Mouse (Mus musculus) adrenal gland, postnatal 10 days (tissue): ENCODE results near the gene Apln. TPM values are rescaled to one million over a fixed set of nuclear protein-coding genes. Genes with fewer than 3 reads are reported as not detected.

ENCODE experiments used
- DNase-seq: peaks from one replicate; pipeline ENCODE4 v3.0.0; 2021; ENCODE audit warnings: mixed read lengths
- total RNA-seq, 2 experiments: library from RNA; stranded (reverse); gene quantifications; 2 replicates each; pipeline ENCODE4 v1.2.3; 2021

Apln gene
- total RNA-seq, 2 experiments from 2014 or later = 10.1 to 17.0 TPM

GRCm38 (mm10) chrX:48016906-48017601, 17.6 kb downstream of the Apln start:
- no peak for DNase-seq

- DNase-seq = no peak
These were observed 23.0 kb downstream of the Apln start for GRCm38 (mm10) chrX:48011656-48012055.

GRCm38 (mm10) chrX:48006062-48006461, 28.6 kb downstream of the Apln start:
- no peak for DNase-seq

DNA sequence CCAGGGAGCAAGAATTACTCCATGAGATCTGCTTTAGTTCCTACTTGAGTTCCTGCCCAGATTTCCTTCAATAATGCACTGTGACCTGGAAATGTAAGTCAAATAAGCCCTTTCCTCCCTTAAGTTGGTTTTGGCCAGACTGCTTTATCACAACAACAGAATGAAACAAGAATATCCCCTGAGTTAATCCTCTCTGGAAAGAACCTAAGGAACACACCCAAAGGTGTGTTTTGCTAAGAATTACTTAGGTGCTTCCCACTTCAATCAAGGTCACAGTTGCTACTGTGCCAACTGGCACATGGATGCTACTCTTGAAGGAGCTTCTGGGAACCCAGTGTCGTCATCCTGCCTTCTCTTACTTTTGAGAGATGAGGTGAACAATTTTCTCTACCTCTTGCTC, 29.9 kb downstream of the Apln start:
- no peak for DNase-seq

DNA sequence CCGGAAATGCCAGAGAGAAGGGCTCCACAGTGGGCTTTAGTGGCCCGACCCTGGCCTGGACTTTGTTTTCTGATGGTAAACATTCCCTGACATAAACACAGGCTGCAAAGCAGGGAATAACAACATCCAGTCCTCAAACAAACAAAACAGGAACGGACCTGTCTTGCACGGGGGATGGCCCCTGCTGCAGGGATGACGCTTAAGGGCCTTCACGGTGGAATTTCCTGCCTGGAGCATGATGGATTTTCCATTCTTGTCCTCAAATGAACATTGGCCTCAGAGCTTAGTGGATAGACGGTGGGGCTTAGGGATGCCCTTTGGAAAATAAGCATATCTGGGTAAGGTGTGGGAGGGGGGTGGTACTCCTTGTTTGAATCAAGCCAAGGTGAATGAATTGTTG, 33.5 kb downstream of the Apln start:
- DNase-seq = no peak

- DNase-seq = no peak
These were observed 36.2 kb downstream of the Apln start for GRCm38 (mm10) chrX:47998412-47998811.

DNA sequence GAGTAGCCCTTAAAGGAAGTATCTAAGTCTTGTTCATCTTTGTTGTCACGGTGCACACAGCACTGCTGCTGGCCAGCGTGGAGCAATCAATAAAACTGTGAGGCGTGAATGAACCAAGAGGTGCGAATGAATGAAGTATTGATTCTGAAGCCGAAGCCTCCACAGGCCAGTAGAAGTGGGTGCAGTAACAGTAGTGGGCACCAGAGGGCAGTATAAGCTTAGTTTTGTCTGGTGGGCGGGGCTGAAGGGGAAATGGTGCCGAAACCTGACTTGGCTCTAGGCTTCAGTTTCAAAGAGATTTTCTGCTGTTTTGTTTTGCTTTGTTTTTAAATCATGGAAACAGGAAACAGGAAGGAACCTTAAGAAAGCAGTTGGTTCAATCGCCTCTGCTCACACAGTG, 42.0 kb downstream of the Apln start:
- peak; percentile 82 for DNase-seq

DNA sequence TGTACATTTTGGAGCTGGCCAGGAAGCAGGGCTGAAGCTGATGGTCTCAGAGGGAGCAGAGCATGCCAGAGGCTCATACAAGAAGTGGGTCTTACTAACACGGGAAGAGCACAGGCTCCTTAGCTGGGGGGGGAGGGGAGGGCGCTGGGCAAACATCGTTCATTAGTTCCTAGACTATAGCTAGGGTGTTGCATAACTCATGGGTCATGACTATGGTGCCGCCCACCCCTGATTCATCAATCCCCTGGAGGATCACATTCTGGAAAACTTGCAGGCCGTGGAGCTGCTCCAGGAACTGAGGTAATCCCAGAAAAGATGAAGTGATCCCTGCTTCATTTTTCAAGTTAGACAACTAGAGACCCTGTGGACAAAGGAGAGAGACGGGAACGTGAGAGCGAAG, 46.6 kb downstream of the Apln start:
- DNase-seq = no peak

- DNase-seq = peak; percentile 69
These were observed 49.5 kb downstream of the Apln start for GRCm38 (mm10) chrX:47985000-47985619.

- DNase-seq = no peak
These were observed 57.6 kb downstream of the Apln start for GRCm38 (mm10) chrX:47977078-47977477.

- DNase-seq = peak; percentile 16
These were observed 58.1 kb downstream of the Apln start for GRCm38 (mm10) chrX:47976551-47976950.

Other genes with a start within 250 kb of the Apln start
- gene Smarca1, start 141.9 kb downstream of the Apln start, total RNA-seq = 10 to 100 TPM; 21.7 to 24.3 TPM
- 10 to 100 TPM; 30.0 to 38.2 TPM for gene Ocrl, start 122.5 kb downstream of the Apln start, total RNA-seq
- gene Xpnpep2, start 73.9 kb upstream of the Apln start, total RNA-seq = 1 to 10 TPM; 1.5 to 2.1 TPM
- 1 to 10 TPM; 4.7 to 5.3 TPM for gene Sash3, start 111.6 kb upstream of the Apln start, total RNA-seq
- 10 to 100 TPM; 19.1 to 21.0 TPM for gene Zdhhc9, start 174.0 kb upstream of the Apln start, total RNA-seq
- gene Utp14a, start 222.0 kb upstream of the Apln start, total RNA-seq = 10 to 100 TPM; 14.9 to 18.5 TPM